ENCODE assay signal across 23 mouse cellular contexts in genomic region chr12:76466651-76467050, GRCm38 (mm10). TPM values are rescaled to one million over a fixed set of nuclear protein-coding genes. Genes with fewer than 3 reads are reported as not detected.
DNase-seq lines count a peak whose midpoint lies in the region; TF ChIP-seq lines count a peak whose summit lies in the region.
"Had no signal": no experiment of that assay in that cellular context is flagged by ENCODE, and none has a peak within 500 bp of the region (broad histone marks: within the 10 kb centered on the region; RNA-seq: fewer than 3 reads in every experiment).

No protein-coding gene starts in this region.

- 80% methylated on average over 7 of the region's 7 CpGs for WGBS in heart, embryonic 10.5 days
- WGBS in thymus, adult 2 months: 50% methylated on average over 7 of the region's 7 CpGs

- no peaks in the 10 kb centered on the region for H3K27me3 ChIP-seq in heart, embryonic 10.5 days (ENCODE audit: insufficient read depth, poor library complexity, severe bottlenecking)
- no peaks in the 10 kb centered on the region for H3K27me3 ChIP-seq in thymus, adult 2 months (ENCODE audit: control insufficient read depth, insufficient read depth, low read length)
- H3K27me3 ChIP-seq: embryonic facial prominence, embryonic 12.5 days; forebrain, embryonic 12.5 days; heart, embryonic 13.5 days; hindbrain, embryonic 13.5 days; midbrain, embryonic 12.5 days had no signal

- no peaks in the 10 kb centered on the region for H3K36me3 ChIP-seq in heart, embryonic 10.5 days
- no peaks in the 10 kb centered on the region for H3K36me3 ChIP-seq in thymus, adult 2 months (ENCODE audit: control insufficient read depth, insufficient read depth, low read length)
- H3K36me3 ChIP-seq: embryonic facial prominence, embryonic 12.5 days; forebrain, embryonic 12.5 days; heart, embryonic 13.5 days; hindbrain, embryonic 13.5 days; kidney, embryonic 15.5 days; midbrain, embryonic 12.5 days had no signal

- H3K4me1 ChIP-seq in heart, embryonic 10.5 days: peaks cover 16% of the 10 kb centered on the region; the same call in 1 of the 2 replicates
- H3K4me1 ChIP-seq in thymus, adult 2 months (replicated peaks; ENCODE audit: control insufficient read depth, insufficient read depth, low read length): no peaks in the 10 kb centered on the region; the same call in 1 of the 2 replicates
- H3K4me1 ChIP-seq: embryonic facial prominence, embryonic 12.5 days; forebrain, embryonic 12.5 days; midbrain, embryonic 12.5 days had no signal

- no peak overlapping the region for H3K4me3 ChIP-seq in heart, embryonic 10.5 days
- no peak overlapping the region for H3K4me3 ChIP-seq in thymus, adult 2 months (ENCODE audit: control insufficient read depth, insufficient read depth, low read length)
- H3K4me3 ChIP-seq: embryonic facial prominence, embryonic 12.5 days; forebrain, embryonic 12.5 days; heart, embryonic 13.5 days; hindbrain, embryonic 13.5 days; kidney, embryonic 15.5 days; left cerebral cortex, adult 2 months; midbrain, embryonic 12.5 days had no signal

- no peaks in the 10 kb centered on the region for H3K9me3 ChIP-seq in heart, embryonic 10.5 days
- H3K9me3 ChIP-seq: embryonic facial prominence, embryonic 12.5 days; forebrain, embryonic 12.5 days; heart, embryonic 13.5 days; hindbrain, embryonic 13.5 days; kidney, embryonic 15.5 days; midbrain, embryonic 12.5 days had no signal

- no peak overlapping the region for H3K27ac ChIP-seq in heart, embryonic 10.5 days
- H3K27ac ChIP-seq in thymus, adult 2 months (ENCODE audit: control insufficient read depth, insufficient read depth, low read length): no peak overlapping the region
- H3K27ac ChIP-seq: embryonic facial prominence, embryonic 12.5 days; forebrain, embryonic 12.5 days; heart, embryonic 13.5 days; hindbrain, embryonic 13.5 days; kidney, embryonic 15.5 days; left cerebral cortex, adult 2 months; midbrain, embryonic 12.5 days had no signal

- intact Hi-C loops in gastrocnemius, postnatal 14 days (cut with DNase I; ENCODE audit: low total_unique reads): loop anchor here (10.0 kb wide), 1 partner anchor 112 kb away; no protein-coding TSS in a partner anchor

- DNase-seq in heart, postnatal 4 days: peak; percentile 27
- DNase-seq in heart, embryonic 10.5 days (ENCODE audit: low spot score): no peak
- DNase-seq in adipocyte (ENCODE audit: low spot score) (peak; percentile 46), liver (no peak)
- DNase-seq in gastrocnemius, postnatal 14 days: peak; percentile 51
- no peak for DNase-seq in urinary bladder, postnatal 25 days (ENCODE audit: low spot score)
- no peak for DNase-seq in thymus, adult 2 months
- DNase-seq: adrenal gland, postnatal 36 days; kidney, adult 11 months; left cerebral cortex, postnatal 4 days; liver, postnatal 0 days; right cerebral cortex, postnatal 14 days; spleen, adult 18-20 months had no signal

- TF ChIP-seq CTCF in thymus, adult 2 months (IDR thresholded peaks at IDR 0.05; ENCODE audit: borderline replicate concordance, control insufficient read depth, extremely low read depth, insufficient read depth, low read length, poor library complexity): no peak

- TF ChIP-seq POLR2A in thymus, adult 2 months (IDR thresholded peaks at IDR 0.05; ENCODE audit: control insufficient read depth, extremely low read depth, insufficient read depth, low read length, poor library complexity): no peak

RNA-seq across cellular contexts. Expression of gene Ppp1r36, which starts 49.3 kb away (rescaled TPM):
- 1 to 10 TPM; 1.6 to 1.8 TPM for total RNA-seq in heart, postnatal 4 days (2021)
- polyA plus RNA-seq in heart, embryonic 10.5 days (2016; fragmentation: Nextera tagmentation; extraction: Ambion mirVana): 1.8 and 3.0 TPM in 2 replicates
- total RNA-seq in gastrocnemius, postnatal 14 days (2021): under 1 TPM; 0.31 to 0.51 TPM
- polyA plus RNA-seq in thymus, adult 2 months (2012; rRNA removed): not detected in 2 replicates
- total RNA-seq: adrenal gland, postnatal 36 days; gastrocnemius, postnatal 36 days; neutrophil, adult 5-6 weeks had no signal
- polyA plus RNA-seq: large intestine, adult 2 months had no signal

Comparison
In these comparisons a context has a peak if more than half of its experiments do, and no peak if none do; other contexts are left out.
1. DNase-seq: peak in heart, postnatal 4 days (single experiment), adipocyte (single experiment) and gastrocnemius, postnatal 14 days (single experiment); none in heart, embryonic 10.5 days (single experiment), liver (single experiment), urinary bladder, postnatal 25 days (single experiment) and thymus, adult 2 months (single experiment).